Mouse (Mus musculus) layer of hippocampus, postnatal 36 days (tissue): Measurements from ENCODE around the gene Nptx2. TPM values are rescaled to one million over a fixed set of nuclear protein-coding genes. Genes with fewer than 3 reads are reported as not detected.

ENCODE experiments used
- DNase-seq, 2 experiments: peaks; one replicate each; pipeline ENCODE4 v3.0.0; 2022
- total RNA-seq, 2 experiments: library from RNA; stranded (reverse); gene quantifications; 2 replicates each; pipeline ENCODE4 v1.2.3; 2021

Nptx2 gene
- 10 to 100 TPM; 44.0 to 52.2 TPM for total RNA-seq

DNA sequence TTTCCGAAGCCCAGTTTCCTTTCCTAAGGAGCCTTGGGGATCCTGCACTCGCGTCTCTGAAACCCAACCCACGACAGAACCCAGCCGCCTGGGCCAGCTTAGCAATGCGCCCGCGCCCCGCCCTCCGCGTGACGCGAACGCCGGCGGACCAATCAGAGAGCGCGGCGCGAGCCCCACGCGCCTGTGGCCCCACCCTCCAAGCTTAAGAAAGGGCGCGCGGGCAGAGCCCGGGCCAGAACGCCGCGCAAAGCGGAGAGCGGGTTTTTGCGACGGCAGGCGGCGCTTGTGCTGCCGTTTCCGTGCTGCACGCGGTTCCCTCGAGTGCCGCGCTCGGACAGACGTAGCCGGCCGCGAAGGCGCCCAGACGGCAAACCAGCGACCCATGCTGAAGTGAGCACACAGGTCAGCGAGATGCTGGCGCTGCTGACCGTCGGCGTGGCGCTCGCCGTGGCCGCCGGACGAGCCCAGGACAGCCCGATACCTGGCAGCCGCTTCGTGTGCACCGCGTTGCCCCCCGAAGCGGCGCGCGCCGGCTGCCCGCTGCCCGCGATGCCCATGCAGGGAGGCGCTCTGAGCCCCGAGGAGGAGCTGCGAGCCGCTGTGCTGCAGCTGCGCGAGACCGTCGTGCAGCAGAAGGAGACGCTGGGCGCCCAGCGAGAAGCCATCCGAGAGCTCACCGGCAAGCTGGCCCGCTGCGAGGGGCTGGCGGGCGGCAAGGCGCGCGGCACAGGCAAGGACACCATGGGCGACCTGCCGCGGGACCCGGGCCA is at the start of gene Nptx2:
Gene Nptx2 (plus strand): TSS at position 250 of the 770 bp plus-strand sequence.
- DNase-seq, result peak; percentile 81 to 83

DNA sequence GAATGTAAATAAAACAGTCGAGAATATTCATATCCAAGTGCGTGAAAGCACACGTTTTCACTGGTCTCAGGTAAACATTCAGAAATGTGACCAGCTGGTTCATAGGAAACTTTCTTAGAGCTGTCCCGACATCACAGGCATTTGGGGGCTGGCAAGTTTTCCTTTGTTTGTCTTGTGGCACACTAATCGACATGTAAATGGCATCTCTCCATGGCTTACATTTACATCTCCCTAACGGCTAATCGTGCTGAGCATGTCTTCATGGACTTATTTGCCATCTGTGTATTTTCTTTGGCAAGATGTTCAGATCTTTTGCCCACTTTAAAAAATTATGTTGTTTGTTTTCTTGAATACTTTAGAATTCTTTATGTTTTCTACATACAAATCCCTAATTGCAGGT is 49.2 kb upstream of the Nptx2 start:
- DNase-seq, result no peak

DNA sequence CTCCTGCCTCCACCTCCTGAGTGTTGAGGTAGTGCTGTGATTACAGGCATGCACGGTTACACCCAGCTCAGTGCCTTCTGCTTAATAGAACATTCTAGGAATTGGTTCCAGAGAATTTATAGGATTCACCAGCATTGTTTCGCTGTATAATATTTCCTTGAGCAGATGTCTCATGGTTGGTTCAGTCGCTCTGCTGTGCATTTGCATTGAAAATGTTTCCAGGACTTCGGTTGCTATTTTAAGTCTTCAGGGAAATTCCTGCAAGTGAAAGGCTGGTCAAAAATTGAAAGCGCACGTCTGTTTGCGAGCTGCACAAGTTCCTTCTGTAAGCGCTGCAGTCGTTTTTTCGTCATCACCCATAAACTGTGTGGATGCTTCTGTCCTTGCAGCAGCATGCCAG is 41.5 kb upstream of the Nptx2 start:
- no peak for DNase-seq

DNA sequence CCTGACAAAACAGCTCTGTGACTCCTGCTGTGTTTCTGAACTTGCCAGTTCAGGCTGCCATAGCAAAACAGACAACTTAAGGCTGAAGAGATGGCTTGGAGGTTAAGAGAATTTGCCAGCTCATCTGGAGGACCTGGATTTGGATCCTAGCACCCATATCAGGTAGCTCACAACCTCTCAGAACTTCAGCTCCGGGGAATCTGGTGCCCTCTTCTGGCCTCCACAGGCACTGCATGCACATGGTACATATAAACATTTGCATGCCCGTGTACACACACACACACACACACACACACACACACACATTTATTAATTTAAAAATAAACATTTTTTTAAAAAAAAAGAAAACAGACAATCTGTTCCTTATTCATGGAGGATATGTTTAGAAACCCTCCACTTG is 40.0 kb upstream of the Nptx2 start:
- DNase-seq, result no peak

DNA sequence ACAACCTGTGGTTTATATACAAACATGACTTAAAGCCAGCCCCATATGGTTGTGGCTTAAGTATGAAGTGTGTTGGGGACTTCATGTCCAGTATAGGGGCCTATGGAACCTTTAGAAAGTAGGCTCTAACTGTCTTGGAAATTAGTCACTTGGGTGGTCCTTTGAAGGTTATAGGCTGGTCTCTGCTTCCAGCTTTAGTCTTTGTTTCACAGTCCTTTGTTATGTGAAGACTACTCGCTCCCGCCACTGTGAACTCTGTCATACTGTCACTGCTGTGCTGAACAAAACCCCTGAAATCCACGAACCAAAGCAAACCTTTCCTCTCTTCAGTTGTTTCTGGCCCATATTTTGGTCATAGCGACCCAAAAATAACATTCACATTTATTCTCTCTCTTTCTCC is 39.5 kb upstream of the Nptx2 start:
- no peak for DNase-seq

DNA sequence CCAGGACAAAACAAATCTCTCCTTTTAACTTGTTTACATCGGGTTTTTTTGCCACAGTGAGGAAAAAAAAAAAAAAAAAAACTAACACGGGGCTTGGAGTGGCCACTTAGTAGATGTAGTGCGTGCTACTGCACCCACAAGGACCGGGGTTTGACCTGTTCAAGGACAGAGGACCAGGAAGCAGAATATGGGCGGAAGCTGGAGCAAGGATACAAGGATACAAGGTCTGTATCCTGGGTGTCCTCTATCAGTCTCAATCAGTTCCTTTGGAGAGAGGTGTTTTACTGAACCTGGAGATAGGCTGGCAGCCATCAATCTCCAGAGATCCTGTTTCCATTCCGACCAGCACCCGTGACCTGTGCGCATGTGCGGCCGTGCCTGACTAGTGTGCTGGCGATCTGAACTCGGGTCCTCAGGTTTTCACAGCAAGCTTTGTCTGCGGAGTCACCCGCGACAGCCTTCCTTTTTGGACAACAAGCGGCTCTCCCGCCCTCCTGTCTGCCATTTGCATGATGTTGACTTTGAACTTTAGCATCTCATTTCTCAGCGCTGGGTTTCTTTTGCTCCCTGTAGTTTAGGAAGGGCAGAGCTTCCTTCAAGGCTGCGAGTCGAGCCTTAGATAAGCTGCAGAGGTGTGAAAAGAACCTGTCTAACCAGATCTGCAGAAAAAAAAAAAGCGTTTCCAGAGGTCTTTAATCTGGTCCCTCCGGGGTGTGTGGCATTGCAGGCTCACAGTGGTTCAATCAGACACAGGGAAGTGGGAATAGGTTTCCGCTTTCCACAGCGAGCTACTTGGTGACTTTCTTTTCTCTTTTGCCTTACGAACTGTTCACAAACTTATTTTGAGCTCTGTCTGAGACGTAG is 38.8 kb upstream of the Nptx2 start:
- DNase-seq, result no peak

DNA sequence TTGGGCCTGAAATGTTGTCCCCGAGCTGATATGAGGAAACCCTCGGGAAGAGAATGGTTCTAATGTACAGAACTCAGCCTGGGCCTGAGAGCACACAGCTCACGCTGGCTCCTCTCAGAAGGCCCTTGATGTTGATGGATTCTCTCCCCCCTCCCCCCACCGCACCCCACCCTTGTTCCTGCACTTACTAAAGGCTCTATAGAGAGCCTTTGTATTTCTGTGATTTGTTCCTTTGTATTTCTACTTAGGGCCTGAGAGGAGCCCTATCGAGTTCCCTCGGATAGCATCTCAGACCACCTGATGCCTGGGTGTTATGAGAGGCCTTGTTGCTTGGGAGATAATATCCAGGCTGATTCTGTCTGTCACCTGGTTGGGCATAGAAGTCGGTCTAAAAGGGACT is 36.3 kb upstream of the Nptx2 start:
- DNase-seq, result no peak

DNA sequence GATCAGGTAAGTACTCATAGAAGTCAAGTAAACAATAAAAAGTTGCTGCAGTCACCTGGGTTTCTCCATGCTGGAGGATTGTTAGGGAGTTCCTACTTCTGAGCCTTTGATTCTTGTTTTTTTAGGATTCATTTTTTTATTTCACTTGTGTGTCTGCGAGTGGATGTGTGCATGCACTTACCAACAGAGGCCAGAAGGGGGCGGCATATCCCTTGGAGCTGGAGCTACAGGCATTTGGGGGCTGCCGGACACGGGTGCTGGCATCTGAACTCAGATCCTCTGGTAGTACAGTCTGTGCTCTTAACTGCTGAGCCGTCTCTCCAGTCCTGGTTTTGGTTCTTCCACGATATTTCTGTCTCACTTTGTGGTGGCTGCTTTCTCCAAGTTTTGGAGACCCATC is 31.0 kb upstream of the Nptx2 start:
- DNase-seq, result no peak

DNA sequence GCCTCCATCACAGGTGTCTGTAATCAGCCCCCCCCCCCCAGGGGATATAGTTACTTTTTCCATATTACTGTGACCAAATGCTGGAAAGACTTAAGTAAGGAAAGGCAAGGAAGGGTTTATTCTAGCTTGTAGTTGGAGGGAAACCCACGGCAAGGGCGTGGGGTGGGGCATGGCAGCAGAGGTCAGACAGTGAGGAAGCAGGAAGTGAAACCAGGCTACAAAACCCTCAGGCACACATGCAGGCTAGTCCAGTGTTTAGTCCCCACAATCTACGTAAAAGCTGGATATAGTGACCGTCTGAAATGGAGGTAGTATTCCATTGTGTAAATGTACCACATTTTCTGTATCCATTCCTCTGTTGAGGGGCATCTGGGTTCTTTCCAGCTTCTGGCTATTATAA is 30.5 kb upstream of the Nptx2 start:
- DNase-seq, result no peak

DNA sequence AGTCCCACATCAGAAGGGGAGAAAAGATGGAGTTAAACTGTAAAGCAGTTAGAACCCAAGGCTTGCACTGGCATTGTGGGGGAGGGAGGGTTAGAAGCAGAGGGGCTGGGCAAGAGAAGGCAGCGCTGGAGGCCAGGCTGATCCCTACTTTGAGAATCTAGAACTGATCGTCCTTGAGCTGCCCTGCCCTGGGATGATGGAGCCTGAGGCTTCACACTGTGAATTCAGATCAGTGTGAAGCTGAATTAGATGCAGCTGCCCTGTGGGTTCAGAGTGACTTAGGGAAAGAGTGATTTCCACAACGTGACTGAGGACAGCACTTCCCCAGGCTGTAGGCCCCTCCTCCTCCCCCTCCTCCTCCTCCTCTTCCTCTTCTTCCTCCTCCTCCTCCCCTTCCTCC is 25.6 kb upstream of the Nptx2 start:
- DNase-seq, result no peak

DNA sequence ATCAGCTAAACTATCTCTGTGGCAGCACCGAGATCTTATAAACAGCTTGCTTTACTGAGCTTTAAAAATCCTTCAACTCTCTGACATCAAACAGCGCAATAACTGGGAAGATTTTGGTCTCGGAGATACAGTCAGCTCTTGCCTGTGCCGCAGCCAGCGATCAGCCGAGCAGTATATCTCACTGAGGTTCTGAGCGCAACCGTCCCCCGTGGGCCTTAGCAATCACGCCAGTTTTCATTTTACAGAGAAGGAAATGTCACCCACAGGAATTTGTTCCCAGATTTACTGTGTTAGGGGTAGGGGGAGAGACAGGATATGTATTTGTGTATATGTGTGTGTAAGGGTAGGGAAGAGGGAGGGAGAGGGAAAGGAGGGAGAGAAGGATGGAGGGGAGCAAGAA is 20.9 kb upstream of the Nptx2 start:
- no peak for DNase-seq

DNA sequence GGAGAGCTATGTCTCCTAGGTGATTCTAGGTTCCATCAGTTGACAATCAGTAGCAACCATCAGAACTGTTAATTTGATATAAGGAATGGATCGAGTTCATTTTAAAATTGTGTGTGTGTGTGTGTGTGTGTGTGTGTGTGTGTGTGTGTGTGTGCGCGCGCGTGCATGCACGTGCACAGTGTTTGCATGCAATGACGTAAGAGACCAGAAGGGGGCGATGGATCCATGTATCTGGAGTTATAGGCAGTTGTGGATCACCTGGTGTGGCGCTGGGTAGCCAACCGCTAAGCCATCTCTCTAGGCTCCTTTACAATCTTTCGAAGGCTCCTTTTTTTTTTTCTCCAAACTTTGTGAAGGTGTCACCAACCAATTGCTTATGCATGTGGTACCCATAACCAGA is 16.6 kb upstream of the Nptx2 start:
- no peak for DNase-seq

DNA sequence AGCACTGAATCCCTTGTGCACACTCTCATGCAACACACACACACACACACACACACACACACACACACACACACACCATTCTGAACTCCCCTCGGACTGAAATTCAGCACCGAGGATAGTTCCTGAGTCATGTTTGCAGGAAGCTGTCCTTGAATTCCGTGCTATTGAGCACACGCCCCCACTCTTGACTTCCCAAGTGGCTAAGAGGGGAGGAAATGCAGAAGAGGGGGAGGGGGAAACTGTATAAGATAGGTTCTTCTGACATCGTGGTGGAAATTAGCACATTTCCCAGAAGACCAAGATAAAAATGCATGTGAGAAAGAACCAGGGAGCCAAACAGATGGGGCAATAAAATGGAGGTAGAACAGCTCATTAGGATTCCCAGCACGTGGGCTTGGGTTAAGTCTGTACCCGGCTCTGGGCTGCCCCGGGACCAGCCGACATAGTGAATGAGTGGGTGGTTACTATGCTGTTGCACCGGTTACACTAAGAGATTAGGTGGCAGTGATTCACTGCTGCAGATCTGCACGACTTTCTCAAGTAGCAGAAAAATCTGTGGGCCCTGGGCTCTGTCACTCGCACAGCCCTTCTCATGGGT is 2.9 kb upstream of the Nptx2 start:
- peak in 1 of 2 experiments; percentile 10 for DNase-seq

DNA sequence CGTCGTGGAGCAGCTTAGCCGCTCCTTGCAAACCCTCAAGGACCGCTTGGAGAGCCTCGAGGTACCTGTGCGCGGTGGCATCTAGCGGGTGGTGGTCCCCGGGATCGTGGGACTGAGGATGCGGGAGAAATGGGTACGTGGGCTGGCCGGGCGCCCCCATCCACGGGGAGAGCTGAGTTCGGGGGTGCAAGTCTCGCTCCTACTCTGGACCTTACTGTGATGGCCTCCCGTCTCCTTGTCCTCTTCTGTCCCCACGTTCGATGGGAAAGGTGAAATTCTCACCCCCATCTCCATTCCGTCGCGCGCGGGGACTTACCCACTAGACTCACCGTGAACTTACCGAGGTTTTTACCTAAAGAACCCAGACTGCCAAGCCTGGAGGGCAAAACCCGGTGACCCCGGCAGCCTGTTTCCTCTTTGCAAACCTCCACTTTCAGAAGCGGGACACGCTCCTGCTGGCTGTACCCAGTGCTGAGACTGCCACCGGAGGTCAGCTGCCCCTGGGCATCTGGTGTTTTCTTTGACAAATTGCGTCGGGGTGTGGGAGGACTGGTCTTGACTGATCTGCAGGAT is 807 bp downstream of the Nptx2 start:
- DNase-seq, result no peak

DNA sequence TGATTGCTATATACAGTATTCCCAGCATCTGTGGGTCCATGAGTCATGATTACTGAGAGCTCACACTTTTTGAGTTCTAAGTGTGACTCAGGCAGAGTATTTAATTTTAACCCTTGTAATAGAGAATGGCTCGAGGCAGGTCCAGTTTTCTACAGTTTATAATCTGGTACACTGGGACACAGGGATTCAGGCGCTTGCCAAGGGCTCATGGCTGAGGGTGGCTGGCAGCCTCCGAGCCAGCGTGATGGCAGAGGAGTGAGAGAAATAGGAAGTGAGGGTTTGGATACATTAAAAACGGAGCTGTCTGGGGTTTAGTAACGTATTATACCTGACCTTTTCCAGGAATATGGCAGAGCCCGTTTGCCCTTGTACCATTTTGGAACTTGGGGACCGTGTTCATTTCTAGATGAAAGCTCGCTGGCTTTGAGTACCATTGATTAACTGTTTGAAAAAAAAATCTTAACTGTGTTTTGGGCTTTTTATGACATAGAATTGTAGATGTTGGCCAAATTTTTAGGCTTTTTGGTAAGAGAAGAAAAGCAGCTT is 1.7 kb downstream of the Nptx2 start:
- no peak for DNase-seq

DNA sequence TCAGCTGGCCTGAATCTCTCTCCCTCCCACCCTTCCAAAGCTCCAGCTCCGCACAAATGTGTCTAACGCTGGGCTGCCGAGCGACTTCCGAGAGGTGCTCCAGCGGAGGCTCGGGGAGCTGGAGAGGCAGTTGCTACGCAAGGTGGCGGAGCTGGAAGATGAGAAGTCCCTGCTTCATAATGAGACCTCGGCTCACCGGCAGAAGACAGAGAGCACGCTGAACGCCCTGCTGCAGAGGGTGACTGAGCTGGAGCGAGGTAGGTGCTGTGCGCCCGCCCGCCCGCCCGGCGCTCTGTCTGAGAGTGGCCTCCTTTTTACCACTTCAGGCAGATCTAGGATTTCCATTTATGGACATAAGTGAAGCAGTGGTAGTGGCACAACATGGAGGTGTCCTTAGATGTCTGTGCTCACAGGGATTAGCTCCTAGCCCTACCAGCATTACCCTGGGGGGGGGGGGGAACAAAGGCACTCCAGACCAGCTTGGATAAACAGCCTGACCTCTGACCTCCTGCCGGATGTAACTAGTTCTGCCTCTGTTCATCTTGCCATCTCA is 2.5 kb downstream of the Nptx2 start:
- DNase-seq, result peak in 1 of 2 experiments; percentile 12

DNA sequence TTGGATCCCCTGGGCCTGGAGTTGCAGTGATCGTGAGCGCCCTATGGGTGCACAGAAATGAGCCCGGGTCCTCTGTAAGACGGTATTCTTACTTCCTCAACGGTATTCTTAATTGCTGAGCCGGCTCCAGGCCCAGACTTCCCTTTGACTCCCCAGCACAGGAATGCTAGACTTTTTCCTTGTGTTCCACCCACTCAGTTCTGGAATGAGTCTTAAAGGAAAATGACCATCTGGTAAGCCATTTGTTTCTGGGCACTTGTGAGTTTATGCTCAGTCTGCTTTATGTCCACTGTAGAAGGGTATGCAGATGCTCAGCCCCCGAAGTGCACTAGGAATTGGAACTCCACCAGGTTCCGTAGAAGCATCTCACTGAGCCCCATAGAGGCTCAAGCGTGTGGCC is 4.3 kb downstream of the Nptx2 start:
- no peak for DNase-seq

DNA sequence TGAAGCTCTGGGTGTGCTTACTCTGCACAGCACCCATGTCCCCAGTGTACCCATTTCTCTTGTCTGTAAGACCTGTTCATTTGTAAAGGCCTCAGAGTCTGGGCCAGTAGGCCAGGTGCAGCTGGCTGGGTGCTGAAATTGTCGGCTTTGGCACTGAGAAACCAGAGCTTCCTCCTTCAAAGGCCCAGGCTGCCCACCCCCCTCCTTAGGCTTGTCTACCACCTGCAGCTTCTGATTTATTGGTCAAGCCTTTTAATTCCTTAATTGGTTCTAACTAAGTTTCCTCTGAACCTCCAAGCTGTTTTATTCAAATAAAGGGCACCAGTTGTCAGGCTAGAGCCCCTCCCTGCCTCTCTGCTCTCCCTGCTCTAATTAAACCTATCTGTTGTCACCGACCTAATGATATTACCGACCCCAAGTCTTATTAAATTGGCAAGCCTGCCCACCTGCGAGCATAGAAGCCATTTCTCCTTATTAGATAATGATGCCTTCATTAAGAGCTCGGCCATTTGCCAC is 5.0 kb downstream of the Nptx2 start:
- DNase-seq, result no peak

DNA sequence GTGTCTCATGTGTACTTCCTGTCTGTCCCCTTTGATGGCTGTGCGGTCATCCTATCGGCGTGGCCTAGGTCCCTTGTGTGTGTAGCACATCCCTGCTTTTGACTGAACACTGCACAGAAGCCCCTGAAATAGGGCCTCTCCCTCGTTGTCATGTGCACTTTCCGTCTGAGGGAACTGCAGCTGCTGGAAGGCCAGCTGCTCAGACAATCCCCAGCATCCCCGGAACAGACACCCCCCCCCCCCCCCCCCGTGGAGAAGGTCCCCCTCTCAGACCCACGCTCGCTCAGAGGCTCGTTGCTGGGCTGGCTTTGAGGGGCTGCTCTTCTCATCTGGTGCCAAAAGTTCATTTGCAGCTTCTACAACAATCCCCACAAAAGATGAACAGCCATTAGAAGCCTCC is 11.0 kb downstream of the Nptx2 start:
- DNase-seq, result no peak

DNA sequence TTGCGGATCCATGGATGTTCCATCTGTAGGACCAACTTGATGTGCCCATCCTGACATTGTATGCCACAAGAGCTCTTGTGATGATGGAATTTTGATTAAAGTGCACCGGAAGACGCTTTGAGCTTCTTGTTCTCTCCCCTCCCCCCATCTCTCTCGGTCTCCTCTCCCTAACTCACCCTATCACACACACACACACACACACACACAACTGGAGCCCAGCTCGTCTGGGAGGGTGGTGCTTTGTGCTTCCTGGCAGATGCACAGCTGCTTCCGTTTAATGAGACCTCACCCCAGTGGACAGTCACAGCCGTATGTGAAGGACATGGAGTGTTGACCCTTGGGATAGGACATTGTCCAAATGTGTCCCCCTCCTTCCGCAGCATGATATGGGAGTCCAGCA is 11.7 kb downstream of the Nptx2 start:
- DNase-seq, result no peak

DNA sequence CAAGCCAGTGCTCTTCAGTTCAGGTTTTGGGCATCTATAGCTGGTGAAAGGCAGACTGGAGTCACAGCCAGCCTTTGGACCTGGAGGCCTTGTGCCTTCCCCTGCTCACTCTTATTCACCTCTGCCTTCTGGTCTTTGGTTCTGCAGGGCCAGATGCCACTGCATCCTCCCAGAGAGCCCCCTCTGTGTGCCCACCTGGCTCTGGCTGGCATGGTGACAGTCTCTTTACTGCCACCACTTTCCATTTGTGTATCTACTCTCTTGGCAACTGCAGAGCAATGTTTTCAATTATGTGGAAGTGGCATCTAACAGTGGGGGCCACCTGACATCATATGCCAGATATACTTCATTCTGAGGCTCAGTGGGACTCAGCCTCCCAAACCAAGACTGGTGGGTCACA is 12.8 kb downstream of the Nptx2 start:
- no peak for DNase-seq

DNA sequence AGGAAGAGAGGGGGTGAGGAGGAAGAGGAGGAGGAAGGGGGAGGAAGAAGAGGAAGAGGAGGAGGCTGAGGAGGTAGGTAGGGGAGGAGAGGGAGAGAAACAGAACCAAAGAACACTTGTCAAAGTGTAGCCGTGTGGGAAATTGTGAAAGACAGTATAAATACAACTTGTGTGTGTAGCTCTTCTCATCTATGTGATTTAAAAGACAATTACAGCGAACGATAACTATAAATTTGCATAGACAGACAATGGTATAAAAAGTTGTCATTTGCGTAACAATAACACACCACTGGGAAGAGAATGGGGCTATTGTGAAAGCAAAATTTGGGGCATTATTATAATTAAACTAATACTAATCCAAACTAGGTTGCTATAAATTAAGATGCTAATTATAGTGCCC is 20.0 kb downstream of the Nptx2 start:
- no peak for DNase-seq
